Mouse (Mus musculus): ENCODE results near the gene Fbxw21.

GRCm38 (mm10) chr9:109161941-109162340, at the start of gene Fbxw21:
- TF ChIP-seq CTCF (IDR thresholded peaks at IDR 0.05; ENCODE audit: borderline replicate concordance, insufficient read depth, low read length) (no peak), POLR2A (IDR thresholded peaks at IDR 0.05; ENCODE audit: low read depth, low read length) (no peak)

Measured in embryonic fibroblast, embryonic 13.5 days (primary cell).